Mouse (Mus musculus): ENCODE measurements around the gene Stra6.

Gene Stra6

GRCm38 (mm10) chr9:58133893-58134884, 70.6 kb downstream of the Stra6 start:
- no peak for DNase-seq (ENCODE audit: low read depth)

GRCm38 (mm10) chr9:58134906-58135305, 71.3 kb downstream of the Stra6 start:
- no peak for DNase-seq (ENCODE audit: low read depth)

DNA sequence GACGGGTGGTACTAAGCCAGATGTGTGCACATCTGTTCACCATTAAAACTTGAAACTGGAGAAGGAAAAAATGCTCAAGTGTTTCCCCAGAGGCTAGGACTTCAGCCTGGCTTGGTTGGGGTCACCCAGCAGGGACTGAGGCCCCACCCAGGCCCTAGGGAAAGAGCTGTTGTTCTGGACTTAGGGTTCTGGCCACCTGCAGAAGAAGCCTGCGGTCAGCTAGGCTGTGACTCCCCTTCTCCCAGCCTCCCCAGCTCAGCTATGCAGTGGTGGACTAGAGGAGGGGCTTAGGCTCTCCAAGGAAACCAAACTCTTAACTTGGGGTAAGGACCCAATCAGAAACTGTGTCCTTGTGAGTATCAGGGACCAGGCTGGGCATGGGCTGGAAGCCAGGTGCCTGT, 72.3 kb downstream of the Stra6 start:
- DNase-seq (ENCODE audit: low read depth): no peak

GRCm38 (mm10) chr9:58139947-58140346, 76.4 kb downstream of the Stra6 start:
- DNase-seq (ENCODE audit: low read depth): no peak

DNA sequence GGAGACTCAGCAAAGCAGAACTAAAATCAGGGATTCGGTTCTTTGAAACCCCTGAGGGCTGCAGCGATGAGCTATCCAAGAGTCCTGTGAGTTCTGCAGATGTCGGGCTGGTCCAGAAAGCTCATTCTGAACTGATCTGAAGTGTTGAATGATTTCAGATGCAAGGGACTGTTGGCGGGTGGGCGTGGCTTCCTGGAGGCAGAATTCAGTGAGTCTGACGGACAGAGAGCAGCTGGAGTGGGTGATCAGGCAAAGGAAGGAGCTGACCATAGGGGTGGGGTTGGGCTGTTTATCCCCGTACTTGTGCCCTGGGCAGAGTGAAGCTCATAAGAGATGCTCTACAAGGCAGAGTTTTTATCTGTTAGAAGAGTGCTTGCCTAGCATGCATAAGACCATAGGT, 79.8 kb downstream of the Stra6 start:
- no peak for DNase-seq (ENCODE audit: low read depth)

DNA sequence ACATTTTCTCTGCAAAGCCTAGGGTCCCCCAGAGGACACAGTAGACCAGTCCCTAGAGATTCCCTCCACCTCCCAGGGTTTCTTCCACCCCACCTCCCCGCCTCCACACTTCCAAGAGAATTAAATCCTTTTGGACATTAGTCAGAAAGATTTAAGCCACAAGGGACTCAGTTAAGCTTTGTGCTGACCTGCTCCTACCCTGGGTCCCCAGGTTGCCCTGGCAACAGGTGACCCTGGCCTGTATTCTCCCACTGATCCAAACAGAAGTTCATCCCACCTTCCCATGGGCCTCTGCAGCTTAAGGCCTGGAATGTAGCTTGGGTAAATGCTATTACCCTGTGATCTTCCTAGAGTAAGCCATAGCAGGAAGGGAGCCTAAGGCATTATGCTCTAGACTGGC, 81.1 kb downstream of the Stra6 start:
- no peak for DNase-seq (ENCODE audit: low read depth)

- DNase-seq (ENCODE audit: low read depth): no peak
Observed at GRCm38 (mm10) chr9:58145417-58145816, 81.8 kb downstream of the Stra6 start.

DNA sequence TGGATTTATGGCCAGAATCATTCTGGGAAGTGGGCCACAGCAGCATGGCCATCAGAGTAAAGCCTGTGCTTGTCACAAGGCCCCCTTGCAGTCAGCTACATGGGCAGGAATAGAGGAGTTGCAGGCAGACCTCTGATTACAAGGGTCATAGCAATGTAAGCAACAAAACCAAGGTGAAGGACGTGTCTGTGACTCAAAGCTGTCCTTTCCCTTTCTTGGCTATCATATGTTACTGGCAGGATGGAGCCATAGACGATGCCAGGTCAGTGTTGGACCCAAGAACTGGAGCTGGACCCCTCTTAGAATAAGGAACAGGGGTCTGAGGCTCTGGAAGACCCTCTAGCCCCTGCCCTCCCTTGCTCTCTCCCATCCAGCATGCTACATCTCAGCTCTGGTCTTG, 85.2 kb downstream of the Stra6 start:
- DNase-seq (ENCODE audit: low read depth): no peak

DNA sequence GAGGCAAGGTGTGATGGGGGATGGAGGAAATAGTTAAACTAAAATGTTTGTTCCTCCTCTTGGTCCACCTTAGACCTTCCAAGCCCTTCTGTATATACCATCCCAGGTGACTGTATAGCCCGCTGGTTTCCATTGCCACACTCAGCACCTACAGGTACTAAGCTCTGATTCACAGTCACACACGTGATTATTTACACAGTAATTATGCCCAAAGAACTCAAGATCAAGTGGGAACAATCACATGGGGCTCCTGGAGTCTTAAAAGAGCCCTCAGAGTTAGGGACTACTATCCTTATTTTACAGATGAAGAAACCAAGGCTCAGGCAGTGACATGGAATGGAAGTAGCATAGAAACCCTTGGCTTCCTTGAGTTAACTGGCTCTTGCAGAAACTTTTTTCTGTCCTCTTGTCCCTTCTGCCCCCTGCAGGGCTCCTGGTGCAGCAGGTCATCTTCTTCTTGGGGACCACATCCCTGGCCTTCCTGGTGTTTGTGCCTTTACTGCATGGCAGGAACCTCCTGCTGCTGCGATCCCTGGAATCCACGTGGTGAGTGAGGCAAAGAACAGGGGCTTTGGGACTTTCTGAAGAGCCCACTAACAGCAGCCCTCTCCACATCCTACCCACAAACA, 87.3 kb downstream of the Stra6 start:
- no peak for DNase-seq (ENCODE audit: low read depth)

GRCm38 (mm10) chr9:58153095-58153494, 89.5 kb downstream of the Stra6 start:
- DNase-seq (ENCODE audit: low read depth): no peak

GRCm38 (mm10) chr9:58155366-58155765, 91.8 kb downstream of the Stra6 start:
- DNase-seq (ENCODE audit: low read depth): no peak

DNA sequence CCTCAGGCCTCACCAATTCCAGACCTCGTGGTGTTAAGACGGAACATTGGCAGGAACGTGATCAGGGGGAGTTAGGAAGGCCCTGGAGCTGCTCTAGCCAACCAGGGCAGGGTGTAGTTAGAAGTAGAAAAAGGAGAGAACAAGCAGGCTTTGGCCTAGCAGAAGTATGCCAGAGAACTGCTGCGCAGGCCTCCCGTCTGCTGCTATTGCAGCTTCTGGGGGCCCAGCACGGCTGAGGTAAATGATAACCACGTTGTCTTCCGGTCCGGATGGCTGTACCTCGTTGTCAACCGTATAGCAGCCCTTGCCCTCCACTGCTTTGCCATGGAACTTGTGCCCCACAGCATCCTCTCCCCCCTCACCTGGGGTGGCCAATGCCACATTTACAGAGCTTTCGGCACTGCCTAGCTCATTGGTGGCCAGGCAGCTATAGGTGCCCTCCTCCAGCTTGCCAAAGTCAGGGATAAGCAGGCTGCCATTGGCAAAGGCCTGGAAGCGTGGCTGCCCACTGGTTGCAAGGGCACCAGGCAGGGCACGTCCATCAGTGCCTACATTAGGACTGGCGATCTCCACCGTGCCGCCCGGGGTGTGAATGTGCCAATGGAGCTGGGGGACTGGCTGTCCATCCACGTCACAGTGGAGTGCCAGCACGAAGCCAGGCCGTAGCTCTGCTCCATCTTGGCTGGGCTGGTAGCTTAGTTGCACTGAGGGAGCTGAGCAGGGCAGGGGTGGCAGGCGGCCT, 93.4 kb downstream of the Stra6 start:
- DNase-seq (ENCODE audit: low read depth): no peak

GRCm38 (mm10) chr9:58157838-58158237, 94.2 kb downstream of the Stra6 start:
- DNase-seq (ENCODE audit: low read depth): no peak

GRCm38 (mm10) chr9:58158541-58159311, 95.1 kb downstream of the Stra6 start:
- DNase-seq (ENCODE audit: low read depth): no peak

DNA sequence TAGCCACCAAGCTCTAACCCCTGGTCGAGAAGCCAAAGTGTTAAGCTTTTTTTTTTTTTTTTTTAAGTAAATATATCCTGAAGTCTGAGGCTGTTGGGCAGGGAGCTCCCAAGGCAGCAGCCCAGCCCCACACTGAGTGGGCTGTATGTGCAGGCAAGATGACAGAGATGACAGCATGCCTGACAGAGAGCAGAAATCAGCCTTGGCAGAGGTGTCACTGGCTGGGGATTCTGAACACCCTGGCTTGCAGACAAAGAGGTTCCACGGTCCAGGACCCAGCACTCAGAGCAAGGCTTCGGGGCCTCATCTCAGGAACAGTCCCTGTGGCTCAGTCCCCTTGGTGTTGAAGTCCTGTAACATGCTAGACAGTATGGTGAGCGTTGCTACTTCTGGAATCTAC, 96.3 kb downstream of the Stra6 start:
- DNase-seq (ENCODE audit: low read depth): no peak

GRCm38 (mm10) chr9:58160315-58160714, 96.7 kb downstream of the Stra6 start:
- DNase-seq (ENCODE audit: low read depth): no peak

- no peak for DNase-seq (ENCODE audit: low read depth)
Observed at GRCm38 (mm10) chr9:58162173-58162572, 98.6 kb downstream of the Stra6 start.

- no peak for DNase-seq (ENCODE audit: low read depth)
Observed at GRCm38 (mm10) chr9:58163146-58163545, 99.6 kb downstream of the Stra6 start.

- no peak for DNase-seq (ENCODE audit: low read depth)
Observed at GRCm38 (mm10) chr9:58165779-58166178, 102.2 kb downstream of the Stra6 start.

GRCm38 (mm10) chr9:58168880-58169279, 105.3 kb downstream of the Stra6 start:
- no peak for DNase-seq (ENCODE audit: low read depth)

- DNase-seq (ENCODE audit: low read depth): no peak
Observed at GRCm38 (mm10) chr9:58169426-58169825, 105.8 kb downstream of the Stra6 start.

- no peak for DNase-seq (ENCODE audit: low read depth)
Observed at GRCm38 (mm10) chr9:58172863-58173262, 109.3 kb downstream of the Stra6 start.
